Mouse (Mus musculus) neutrophil, adult 5-6 weeks (primary cell): ENCODE results near the gene Bri3bp. TPM values are rescaled to one million over a fixed set of nuclear protein-coding genes. Genes with fewer than 3 reads are reported as not detected.
"Not testable (repeated sequence)": the region's sequence is repeated elsewhere in the genome, so short reads cannot be mapped to it uniquely, and the experiment has no call there.

Experiments
- ATAC-seq: fragments of 151-379, 151-347 bp; 2 replicates; pipeline ENCODE4 v1.8.0; 2017; ENCODE audit warnings: mild to moderate bottlenecking, moderate TSS enrichment; ENCODE audit not compliant: insufficient number of reproducible peaks, poor library complexity, low FRiP score, severe bottlenecking; ENCODE audit errors: extremely low read depth
- total RNA-seq: library from RNA; stranded (forward); fragments of 200-1000 nt; gene quantifications from 2 replicates; pipeline ENCODE4 v1.2.3, GENCODE M21; 2017

Bri3bp gene
- total RNA-seq, 1 experiment from 2014 or later, result 10.1 TPM

GRCm38 (mm10) chr5:125407910-125408575, 33.3 kb upstream of the Bri3bp start:
- ATAC-seq, result no peak

- no peak for ATAC-seq
These were observed 32.5 kb upstream of the Bri3bp start for GRCm38 (mm10) chr5:125408842-125409241.

- no peak for ATAC-seq
These were observed 31.8 kb upstream of the Bri3bp start for GRCm38 (mm10) chr5:125409348-125410090.

- peak; percentile 37; the same call in 1 of the 2 replicates for ATAC-seq
These were observed 29.3 kb upstream of the Bri3bp start for GRCm38 (mm10) chr5:125411972-125412530.

GRCm38 (mm10) chr5:125412536-125412935, 28.8 kb upstream of the Bri3bp start:
- not testable (repeated sequence) for ATAC-seq

- ATAC-seq, result no peak
These were observed 27.6 kb upstream of the Bri3bp start for GRCm38 (mm10) chr5:125413763-125414162.

GRCm38 (mm10) chr5:125416183-125416582, 25.2 kb upstream of the Bri3bp start:
- ATAC-seq, result no peak

GRCm38 (mm10) chr5:125418636-125419035, 22.7 kb upstream of the Bri3bp start:
- ATAC-seq, result no peak

GRCm38 (mm10) chr5:125419124-125419523, 22.2 kb upstream of the Bri3bp start:
- peak; percentile 62 for ATAC-seq

- ATAC-seq, result no peak
These were observed 15.6 kb upstream of the Bri3bp start for GRCm38 (mm10) chr5:125425698-125426276.

- ATAC-seq, result no peak
These were observed 15.0 kb upstream of the Bri3bp start for GRCm38 (mm10) chr5:125426343-125426742.

GRCm38 (mm10) chr5:125432324-125432723, 9.0 kb upstream of the Bri3bp start:
- ATAC-seq, result not testable (repeated sequence)

- ATAC-seq, result peak; percentile 99
These were observed 7.5 kb upstream of the Bri3bp start, which contains the start of gene Dhx37 for GRCm38 (mm10) chr5:125433793-125434337. Gene Dhx37 (minus strand): TSS chr5:125434121.

- ATAC-seq, result not testable (repeated sequence)
These were observed 7.0 kb upstream of the Bri3bp start for GRCm38 (mm10) chr5:125434347-125434746.

- ATAC-seq, result no peak
These were observed 660 bp upstream of the Bri3bp start for GRCm38 (mm10) chr5:125440583-125441233.

- peak; percentile 40; the same call in 1 of the 2 replicates for ATAC-seq
These were observed 998 bp downstream of the Bri3bp start for GRCm38 (mm10) chr5:125442136-125442995.

GRCm38 (mm10) chr5:125443335-125443734, 2.0 kb downstream of the Bri3bp start:
- no peak for ATAC-seq

- no peak for ATAC-seq
These were observed 2.5 kb downstream of the Bri3bp start for GRCm38 (mm10) chr5:125443915-125444314.
